ENCODE assay signal across 11 mouse cellular contexts in the genomic region with DNA sequence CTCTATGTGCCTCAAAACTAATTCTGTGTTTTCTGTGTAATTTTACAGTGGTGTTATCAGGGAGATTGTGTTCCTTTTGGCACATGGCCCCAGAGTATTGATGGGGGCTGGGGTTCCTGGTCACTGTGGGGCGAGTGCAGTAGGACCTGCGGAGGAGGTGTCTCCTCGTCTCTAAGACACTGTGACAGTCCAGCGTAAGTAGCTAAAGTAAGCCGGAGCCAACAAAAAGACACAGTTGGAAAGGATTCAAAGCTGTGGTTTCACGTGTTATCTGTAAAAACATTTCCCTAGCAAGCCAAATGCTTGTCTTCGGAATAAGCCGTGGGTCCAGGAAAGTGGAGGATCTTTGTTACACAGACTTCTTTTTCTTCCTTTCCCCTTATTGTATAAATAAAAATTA.
A peak's percentile ranks its signal among the peaks of the same experiment; 100 is the strongest.
DNase-seq lines count a peak whose midpoint lies in the region; ATAC-seq and TF ChIP-seq lines count a peak whose summit lies in the region.
"Had no signal": no experiment of that assay in that cellular context is flagged by ENCODE, and none has a peak within 500 bp of the region (broad histone marks: within the 10 kb centered on the region; RNA-seq: fewer than 3 reads in every experiment).

No protein-coding gene starts in this region.

- peak; percentile 21 for DNase-seq in kidney, adult 2 months
- DNase-seq in kidney, adult 8-10 months = no peak
- DNase-seq in midbrain, postnatal 0 days (ENCODE audit: low spot score) = peak; percentile 47
- DNase-seq in midbrain, embryonic 11.5 days (ENCODE audit: low spot score, missing footprints) = no peak
- DNase-seq in testis, postnatal 14 days (ENCODE audit: low spot score) = peak; percentile 21
- no peak for DNase-seq in spleen, adult 12 weeks (ENCODE audit: low spot score)
- DNase-seq: layer of hippocampus, adult 9-11 months; thymus, adult 18-20 months had no signal

- H3K9me3 ChIP-seq in midbrain, postnatal 0 days (ENCODE audit: low read length) = no peaks in the 10 kb centered on the region
- no peaks in the 10 kb centered on the region for H3K9me3 ChIP-seq in midbrain, embryonic 11.5 days (ENCODE audit: control insufficient read depth, low read length)
- H3K9me3 ChIP-seq: hindbrain, embryonic 13.5 days had no signal

- H3K27ac ChIP-seq in kidney, adult 2 months (ENCODE audit: insufficient read depth, low read depth, low read length) = no peak overlapping the region
- H3K27ac ChIP-seq in midbrain, postnatal 0 days (ENCODE audit: low read depth, low read length) = no peak overlapping the region
- no peak overlapping the region for H3K27ac ChIP-seq in midbrain, embryonic 11.5 days (ENCODE audit: low read depth, low read length)
- H3K27ac ChIP-seq in brown adipose tissue, adult 24 weeks (replicated peaks; ENCODE audit: low read depth, low read length) = peak overlapping the region; percentile 90
- H3K27ac ChIP-seq: hindbrain, embryonic 13.5 days; liver, embryonic 14.5 days had no signal

- H3K4me1 ChIP-seq in kidney, adult 2 months (ENCODE audit: control insufficient read depth, insufficient read depth, low read length) = no peaks in the 10 kb centered on the region
- no peaks in the 10 kb centered on the region for H3K4me1 ChIP-seq in midbrain, postnatal 0 days (ENCODE audit: insufficient read depth, low read length)
- no peaks in the 10 kb centered on the region for H3K4me1 ChIP-seq in midbrain, embryonic 11.5 days (ENCODE audit: control insufficient read depth, insufficient read depth, low read length)
- H3K4me1 ChIP-seq in brown adipose tissue, adult 24 weeks (ENCODE audit: control insufficient read depth, insufficient read depth, insufficient read length, low read length) = no peaks in the 10 kb centered on the region
- H3K4me1 ChIP-seq: hindbrain, embryonic 13.5 days had no signal

- H3K9ac ChIP-seq in midbrain, postnatal 0 days (replicated peaks; ENCODE audit: low read length, poor library complexity, severe bottlenecking) = no peak overlapping the region
- H3K9ac ChIP-seq in midbrain, embryonic 11.5 days (ENCODE audit: low read length) = no peak overlapping the region
- H3K9ac ChIP-seq: hindbrain, embryonic 13.5 days; liver, embryonic 14.5 days had no signal

- WGBS in kidney, adult 2 months = 66% methylated on average over 8 of the region's 8 CpGs
- 35% methylated on average over 8 of the region's 8 CpGs for WGBS in midbrain, postnatal 0 days
- WGBS in midbrain, embryonic 11.5 days = 63% methylated on average over 8 of the region's 8 CpGs

- no peaks in the 10 kb centered on the region for H3K27me3 ChIP-seq in kidney, adult 2 months (replicated peaks; ENCODE audit: control insufficient read depth, insufficient read depth, low read length)
- H3K27me3 ChIP-seq in midbrain, postnatal 0 days (ENCODE audit: insufficient read depth, low read length) = no peaks in the 10 kb centered on the region
- H3K27me3 ChIP-seq in midbrain, embryonic 11.5 days (ENCODE audit: control insufficient read depth, insufficient read depth, low read length) = no peaks in the 10 kb centered on the region
- H3K27me3 ChIP-seq: hindbrain, embryonic 13.5 days had no signal

- no peak for TF ChIP-seq POLR2A in kidney, adult 2 months (IDR thresholded peaks at IDR 0.05; ENCODE audit: low read depth, low read length)

- no peak for ATAC-seq in midbrain, postnatal 0 days (ENCODE audit: low FRiP score)
- ATAC-seq in midbrain, embryonic 11.5 days (ENCODE audit: low FRiP score) = no peak

- H3K4me3 ChIP-seq in kidney, adult 2 months (ENCODE audit: insufficient read depth, low read depth, low read length) = no peak overlapping the region
- H3K4me3 ChIP-seq in midbrain, postnatal 0 days (ENCODE audit: low read depth, low read length) = no peak overlapping the region
- no peak overlapping the region for H3K4me3 ChIP-seq in midbrain, embryonic 11.5 days (ENCODE audit: low read depth, low read length)
- peak overlapping the region; percentile 50 for H3K4me3 ChIP-seq in brown adipose tissue, adult 24 weeks (ENCODE audit: insufficient read depth, low read depth, low read length)
- H3K4me3 ChIP-seq: hindbrain, embryonic 13.5 days had no signal

- H3K36me3 ChIP-seq in kidney, adult 2 months (ENCODE audit: control insufficient read depth, insufficient read depth, low read length) = no peaks in the 10 kb centered on the region
- H3K36me3 ChIP-seq in midbrain, postnatal 0 days (ENCODE audit: insufficient read depth, low read length) = no peaks in the 10 kb centered on the region
- H3K36me3 ChIP-seq in midbrain, embryonic 11.5 days (ENCODE audit: control insufficient read depth, insufficient read depth, low read length) = no peaks in the 10 kb centered on the region
- H3K36me3 ChIP-seq: hindbrain, embryonic 13.5 days had no signal

- no peak for TF ChIP-seq CTCF in kidney, adult 2 months (conservative IDR thresholded peaks at IDR 0.05; ENCODE audit: insufficient read depth, insufficient read length, low read depth, low read length)
- no peak for TF ChIP-seq CTCF in midbrain, postnatal 0 days (IDR thresholded peaks at IDR 0.05)

- H3K4me2 ChIP-seq in midbrain, postnatal 0 days (ENCODE audit: low read depth, low read length, poor library complexity, severe bottlenecking) = no peak overlapping the region
- H3K4me2 ChIP-seq in midbrain, embryonic 11.5 days = no peak overlapping the region
- H3K4me2 ChIP-seq: hindbrain, embryonic 13.5 days had no signal

Comparison
In these comparisons a context has a peak if more than half of its experiments do, and no peak if none do; other contexts are left out.
1. DNase-seq: peak in kidney, adult 2 months (single experiment), midbrain, postnatal 0 days (single experiment) and testis, postnatal 14 days (single experiment); none in kidney, adult 8-10 months (0 of 2), midbrain, embryonic 11.5 days (single experiment) and spleen, adult 12 weeks (single experiment).